Mouse (Mus musculus) C2C12 (cell line): Measurements from ENCODE around the gene Aunip.

Experiments used
- CTCF ChIP-seq: IDR thresholded peaks from one replicate; pipeline ENCODE4 v1.5.1; 2011; ENCODE audit not compliant: control insufficient read depth, insufficient read depth, insufficient read length
- MAX ChIP-seq: IDR thresholded peaks from one replicate; pipeline ENCODE4 v1.6.1; 2011; ENCODE audit warnings: mild to moderate bottlenecking, control low read depth
- USF1 ChIP-seq: IDR thresholded peaks from one replicate; pipeline ENCODE4 v1.6.1; 2011; ENCODE audit warnings: low read depth, mild to moderate bottlenecking, control low read depth, moderate library complexity

GRCm38 (mm10) chr4:134491716-134492115, 19.1 kb upstream of the Aunip start:
- no peak for TF ChIP-seq MAX
- no peak for TF ChIP-seq CTCF
- TF ChIP-seq USF1 = no peak
